28 mouse cellular contexts compared by ENCODE assay signal in genomic region chr7:95974085-95974484, GRCm38 (mm10).
DNase-seq lines count a peak whose midpoint lies in the region; TF ChIP-seq lines count a peak whose summit lies in the region.
"Had no signal": no experiment of that assay in that cellular context is flagged by ENCODE, and none has a peak within 500 bp of the region (broad histone marks: within the 10 kb centered on the region; RNA-seq: fewer than 3 reads in every experiment).

No protein-coding gene starts in this region.

- TF ChIP-seq POLR2A in lung, adult 2 months (IDR thresholded peaks at IDR 0.05; ENCODE audit: borderline replicate concordance, extremely low read depth, low read depth, low read length), result no peak
- TF ChIP-seq POLR2A in brain, embryonic 14.5 days (IDR thresholded peaks at IDR 0.05; ENCODE audit: borderline replicate concordance, extremely low read depth, insufficient read depth, insufficient read length, poor library complexity, severe bottlenecking), result no peak

- H3K9me3 ChIP-seq in heart, embryonic 10.5 days, result no peaks in the 10 kb centered on the region
- H3K9me3 ChIP-seq: embryonic facial prominence, embryonic 10.5 days; embryonic facial prominence, embryonic 13.5 days; forebrain, embryonic 13.5 days; heart, embryonic 13.5 days had no signal

- no peak for TF ChIP-seq CTCF in lung, adult 2 months (IDR thresholded peaks at IDR 0.05; ENCODE audit: insufficient read depth, low read length)
- TF ChIP-seq CTCF in brain, embryonic 14.5 days (IDR thresholded peaks at IDR 0.05; ENCODE audit: borderline replicate concordance, extremely low read depth, insufficient read depth, insufficient read length), result no peak

- no peaks in the 10 kb centered on the region for H3K36me3 ChIP-seq in heart, embryonic 10.5 days
- H3K36me3 ChIP-seq: embryonic facial prominence, embryonic 10.5 days; embryonic facial prominence, embryonic 13.5 days; G1E; heart, embryonic 13.5 days had no signal

- H3K27ac ChIP-seq in heart, embryonic 10.5 days, result no peak overlapping the region
- H3K27ac ChIP-seq: embryonic facial prominence, embryonic 10.5 days; embryonic facial prominence, embryonic 13.5 days; forebrain, embryonic 13.5 days; gastrocnemius, adult 2 months; heart, embryonic 13.5 days; hindbrain, embryonic 14.5 days; hindbrain, postnatal 0 days had no signal

- H3K4me1 ChIP-seq in heart, embryonic 10.5 days, result no peaks in the 10 kb centered on the region
- no peaks in the 10 kb centered on the region for H3K4me1 ChIP-seq in lung, adult 2 months (ENCODE audit: control insufficient read depth, insufficient read depth, low read length)
- H3K4me1 ChIP-seq: embryonic facial prominence, embryonic 10.5 days; embryonic facial prominence, embryonic 13.5 days; forebrain, embryonic 13.5 days had no signal

- WGBS in heart, embryonic 10.5 days, result 81% methylated on average over 2 of the region's 2 CpGs
- 59% methylated on average over 2 of the region's 2 CpGs for WGBS in lung, adult 2 months

- peak; percentile 60 for DNase-seq in heart, adult 11 months
- DNase-seq in heart, embryonic 10.5 days (ENCODE audit: low spot score), result no peak
- peak; percentile 11 to 22 for DNase-seq in lung, adult 18-20 months
- DNase-seq in lung, adult 2 months, result no peak
- peak; percentile 61 for DNase-seq in Muller cell, postnatal 12 days (ENCODE audit: inconsistent ontology term)
- peak; percentile 25 for DNase-seq in brain, embryonic 14.5 days (ENCODE audit: low read depth)
- no peak for DNase-seq in embryo, embryonic 11 days
- DNase-seq: adrenal gland, adult 8-10 months; adrenal gland, postnatal 25 days; B cell, adult 2 months; cerebellum, adult 2 months; cerebellum, adult 9-11 months; cerebellum, postnatal 25 days; forebrain, postnatal 0 days; gastrocnemius, adult 2 months; gastrocnemius, postnatal 14 days; heart, adult 18-20 months; heart, postnatal 14 days; heart, postnatal 4 days had no signal

- no peak overlapping the region for H3K4me3 ChIP-seq in heart, embryonic 10.5 days
- H3K4me3 ChIP-seq in lung, adult 2 months (replicated peaks; ENCODE audit: extremely low read depth, low read depth, low read length), result no peak overlapping the region
- H3K4me3 ChIP-seq: embryonic facial prominence, embryonic 10.5 days; embryonic facial prominence, embryonic 13.5 days; erythroblast, embryonic 14.5 days; forebrain, embryonic 13.5 days; gastrocnemius, adult 2 months; heart, embryonic 13.5 days had no signal

- no peaks in the 10 kb centered on the region for H3K27me3 ChIP-seq in heart, embryonic 10.5 days (ENCODE audit: insufficient read depth, poor library complexity, severe bottlenecking)
- H3K27me3 ChIP-seq: CH12.LX; embryonic facial prominence, embryonic 13.5 days; forebrain, embryonic 13.5 days; heart, embryonic 13.5 days had no signal

Comparison
In these comparisons a context has a peak if more than half of its experiments do, and no peak if none do; other contexts are left out.
1. DNase-seq: peak in heart, adult 11 months (single experiment), lung, adult 18-20 months (2 of 2), Muller cell, postnatal 12 days (single experiment) and brain, embryonic 14.5 days (single experiment); none in heart, embryonic 10.5 days (single experiment), lung, adult 2 months (single experiment) and embryo, embryonic 11 days (single experiment).